Mouse (Mus musculus) liver, embryonic 14.5 days (tissue): ENCODE data around the gene Mgea5.

Experiments
- CTCF ChIP-seq: IDR thresholded peaks from 2 replicates; pipeline ENCODE4 v1.5.1; 2016; ENCODE audit warnings: antibody characterized with exemption, low read depth, control low read depth
- EP300 ChIP-seq: IDR thresholded peaks from 2 replicates; pipeline ENCODE4 v1.6.1; 2016; ENCODE audit warnings: antibody characterized with exemption, low read depth

DNA sequence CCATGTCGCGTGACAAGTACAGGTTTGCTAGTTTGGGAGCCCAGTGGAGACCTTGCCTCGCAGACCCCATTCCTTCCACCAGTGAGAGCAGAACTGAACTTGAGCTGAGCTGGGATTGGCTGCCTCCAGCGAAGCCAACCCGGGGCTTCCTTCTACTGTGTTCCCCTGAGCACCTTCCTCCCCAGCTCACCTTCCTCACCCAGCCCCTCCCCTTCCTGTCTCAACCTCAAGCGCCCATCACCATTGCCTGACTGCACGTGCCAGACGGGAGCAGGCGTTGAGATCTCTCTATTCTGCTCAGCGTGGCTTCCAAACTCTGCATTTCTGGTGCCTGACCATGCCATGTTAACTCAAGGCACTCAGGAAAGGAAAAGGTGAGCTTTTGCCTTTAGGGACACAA is 56.4 kb downstream of the Mgea5 start:
- TF ChIP-seq EP300 (no peak), CTCF (no peak)
